Mouse (Mus musculus): ENCODE measurements around the gene Isg20l2.

GRCm38 (mm10) chr3:87927452-87927851 lies 2.7 kb upstream of the Isg20l2 start:
- TF ChIP-seq CTCF (IDR thresholded peaks at IDR 0.05; ENCODE audit: low read depth): no peak
- TF ChIP-seq EP300 (IDR thresholded peaks at IDR 0.05; ENCODE audit: low read depth): no peak

Data from heart, postnatal 0 days (tissue).